Comparison of ENCODE assay signal across 8 mouse cellular contexts in the genomic region with DNA sequence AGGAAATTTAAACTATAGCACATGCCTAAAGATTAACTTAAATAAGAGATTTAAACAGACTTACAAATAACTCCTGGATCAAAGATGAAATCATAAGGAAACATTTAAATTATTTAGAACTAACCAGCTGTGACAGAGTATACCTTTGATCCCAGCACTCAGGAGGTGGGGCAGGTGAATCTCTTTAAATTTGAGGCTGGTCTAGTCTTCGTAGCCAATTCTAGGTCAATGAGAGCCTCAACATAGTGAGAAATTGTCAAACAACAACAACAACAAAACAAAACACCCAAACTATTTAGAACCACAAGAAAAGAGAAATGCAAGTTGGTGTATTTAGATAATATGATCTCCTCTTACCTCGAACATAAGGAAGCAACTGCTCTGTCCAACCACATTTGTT. TPM values are rescaled to one million over a fixed set of nuclear protein-coding genes. Genes with fewer than 3 reads are reported as not detected.
DNase-seq lines count a peak whose midpoint lies in the region; ATAC-seq and TF ChIP-seq lines count a peak whose summit lies in the region.

A gene (minus strand): TSS at position 101 of the 400 bp plus-strand sequence.

- no peak within 1 kb of the TSS for H3K27ac ChIP-seq in kidney, embryonic 15.5 days
- no peak within 1 kb of the TSS for H3K27ac ChIP-seq in heart, postnatal 0 days (ENCODE audit: low read depth)
- no peak within 1 kb of the TSS for H3K27ac ChIP-seq in limb, embryonic 14.5 days (replicated peaks; ENCODE audit: low read depth, low read length)

- H3K9me3 ChIP-seq in kidney, embryonic 15.5 days (replicated peaks) = no peaks in the 10 kb centered on the region
- H3K9me3 ChIP-seq in heart, postnatal 0 days (replicated peaks; ENCODE audit: control insufficient read depth, low read length) = peaks cover 4% of the 10 kb centered on the region; the same call in 1 of the 2 replicates
- H3K9me3 ChIP-seq in limb, embryonic 14.5 days (ENCODE audit: control insufficient read depth, low read length) = no peaks in the 10 kb centered on the region

- DNase-seq in kidney, adult 18-20 months = no peak
- DNase-seq in adrenal gland, postnatal 25 days = no peak
- DNase-seq in heart, postnatal 0 days (ENCODE audit: low spot score) = no peak
- no peak for DNase-seq in limb, embryonic 14.5 days (ENCODE audit: low spot score)
- no peak for DNase-seq in spleen, adult 18-20 months
- no peak for DNase-seq in embryo, embryonic 10.5 days (ENCODE audit: low spot score)
- no peak for DNase-seq in kidney, postnatal 4 days

- no peaks in the 10 kb centered on the region for H3K27me3 ChIP-seq in kidney, embryonic 15.5 days
- H3K27me3 ChIP-seq in heart, postnatal 0 days (ENCODE audit: control insufficient read depth, insufficient read depth, low read length) = no peaks in the 10 kb centered on the region
- no peaks in the 10 kb centered on the region for H3K27me3 ChIP-seq in limb, embryonic 14.5 days (ENCODE audit: control insufficient read depth, insufficient read depth, low read length)

- no peak for ATAC-seq in kidney, embryonic 15.5 days (replicated peaks; ENCODE audit: low FRiP score)
- no peak for ATAC-seq in heart, postnatal 0 days (ENCODE audit: insufficient read depth, low read depth)
- ATAC-seq in limb, embryonic 14.5 days (ENCODE audit: low FRiP score, low read depth) = no peak

- H3K4me3 ChIP-seq in kidney, embryonic 15.5 days (replicated peaks) = no peak within 1 kb of the TSS
- H3K4me3 ChIP-seq in heart, postnatal 0 days (ENCODE audit: low read depth, low read length) = no peak within 1 kb of the TSS
- no peak within 1 kb of the TSS for H3K4me3 ChIP-seq in limb, embryonic 14.5 days (replicated peaks; ENCODE audit: low read length)

- no peak for TF ChIP-seq EP300 in heart, postnatal 0 days (IDR thresholded peaks at IDR 0.05; ENCODE audit: low read depth)

- no peak within 1 kb of the TSS for H3K4me2 ChIP-seq in kidney, embryonic 15.5 days
- no peak within 1 kb of the TSS for H3K4me2 ChIP-seq in heart, postnatal 0 days (ENCODE audit: low read depth, low read length)
- H3K4me2 ChIP-seq in limb, embryonic 14.5 days (replicated peaks; ENCODE audit: low read depth, low read length, severe bottlenecking) = no peak within 1 kb of the TSS

- TF ChIP-seq POLR2A in limb, embryonic 14.5 days (IDR thresholded peaks at IDR 0.05; ENCODE audit: borderline replicate concordance, extremely low read depth, insufficient read depth, insufficient read length) = no peak

- WGBS in kidney, embryonic 15.5 days = 81% methylated on average over 2 of the region's 2 CpGs
- 84% methylated on average over 2 of the region's 2 CpGs for WGBS in heart, postnatal 0 days
- 69% methylated on average over 2 of the region's 2 CpGs for WGBS in limb, embryonic 14.5 days

- H3K4me1 ChIP-seq in kidney, embryonic 15.5 days = no peaks in the 10 kb centered on the region
- no peaks in the 10 kb centered on the region for H3K4me1 ChIP-seq in heart, postnatal 0 days (ENCODE audit: control insufficient read depth, insufficient read depth)
- H3K4me1 ChIP-seq in limb, embryonic 14.5 days (ENCODE audit: control insufficient read depth, insufficient read depth, low read length) = no peaks in the 10 kb centered on the region

- no peaks in the 10 kb centered on the region for H3K36me3 ChIP-seq in kidney, embryonic 15.5 days
- no peaks in the 10 kb centered on the region for H3K36me3 ChIP-seq in heart, postnatal 0 days (replicated peaks; ENCODE audit: control insufficient read depth, insufficient read depth, low read length)
- no peaks in the 10 kb centered on the region for H3K36me3 ChIP-seq in limb, embryonic 14.5 days (ENCODE audit: control insufficient read depth, insufficient read depth, low read length)

- no peak within 1 kb of the TSS for H3K9ac ChIP-seq in kidney, embryonic 15.5 days
- H3K9ac ChIP-seq in heart, postnatal 0 days (replicated peaks; ENCODE audit: low read depth, low read length) = no peak within 1 kb of the TSS
- H3K9ac ChIP-seq in limb, embryonic 14.5 days (ENCODE audit: low read depth, low read length, severe bottlenecking) = no peak within 1 kb of the TSS

- TF ChIP-seq CTCF in heart, postnatal 0 days (IDR thresholded peaks at IDR 0.05; ENCODE audit: low read depth) = no peak

RNA-seq across cellular contexts. Expression of the gene that starts here (rescaled TPM):
- 30.5 and 31.1 TPM in 2 replicates for polyA plus RNA-seq in kidney, embryonic 15.5 days (2015; fragmentation: Nextera tagmentation; extraction: Ambion mirVana)
- total RNA-seq in adrenal gland, postnatal 25 days (2021) = 29.3 and 44.1 TPM in 2 replicates
- total RNA-seq in heart, postnatal 0 days (2014; rRNA removed; ENCODE audit: low replicate concordance) = 12.5 and 24.4 TPM in 2 replicates
- 15.1 and 16.9 TPM in 2 replicates for polyA plus RNA-seq in heart, postnatal 0 days (2015; fragmentation: Nextera tagmentation; extraction: Ambion mirVana)
- polyA plus RNA-seq in limb, embryonic 14.5 days (2012; rRNA removed) = 13.4 and 14.9 TPM in 2 replicates
- 33.3 and 33.6 TPM in 2 replicates for polyA plus RNA-seq in limb, embryonic 14.5 days (2014; fragmentation: Nextera tagmentation; extraction: Ambion mirVana)
